Mouse (Mus musculus) ES-Bruce4 (cell line): ENCODE results near the gene Ptk7. TPM values are rescaled to one million over a fixed set of nuclear protein-coding genes. Genes with fewer than 3 reads are reported as not detected.

ENCODE experiments used
- H3K27ac ChIP-seq: 2 replicates; pipeline ENCODE4 v1.5.1; 2012; ENCODE audit warnings: low read length, inconsistent platforms; ENCODE audit not compliant: insufficient read depth
- H3K27me3 ChIP-seq: 2 replicates; pipeline ENCODE4 v1.6.1; 2012; ENCODE audit warnings: mild to moderate bottlenecking, low read length, inconsistent platforms; ENCODE audit not compliant: control insufficient read depth, poor library complexity, insufficient read depth, severe bottlenecking
- H3K36me3 ChIP-seq: 2 replicates; pipeline ENCODE4 v1.6.1; 2012; ENCODE audit warnings: inconsistent platforms, mild to moderate bottlenecking, low read length, moderate library complexity; ENCODE audit not compliant: control insufficient read depth, poor library complexity, insufficient read depth, severe bottlenecking
- H3K4me1 ChIP-seq: one replicate; pipeline ENCODE4 v1.8.1; 2011; ENCODE audit warnings: low read length; ENCODE audit not compliant: control insufficient read depth, insufficient read depth
- H3K4me3 ChIP-seq: 2 replicates; pipeline ENCODE4 v1.5.1; 2011; ENCODE audit warnings: low read depth, mild to moderate bottlenecking, low read length
- H3K9ac ChIP-seq: 2 replicates; pipeline ENCODE4 v1.6.1; 2012; ENCODE audit warnings: low read depth, mild to moderate bottlenecking, inconsistent platforms; ENCODE audit not compliant: poor library complexity, severe bottlenecking
- H3K9me3 ChIP-seq: replicated peaks from 2 replicates; pipeline ENCODE4 v1.6.1; 2012; ENCODE audit warnings: mild to moderate bottlenecking, low read length, inconsistent platforms; ENCODE audit not compliant: control insufficient read depth, poor library complexity, insufficient read depth, severe bottlenecking
- CTCF ChIP-seq: IDR thresholded peaks from one replicate; pipeline ENCODE4 v1.8.1; 2011; ENCODE audit warnings: low read depth, low read length
- EP300 ChIP-seq: IDR thresholded peaks from 2 replicates; pipeline ENCODE4 v1.6.1; 2011; ENCODE audit warnings: low read depth, low read length; ENCODE audit not compliant: insufficient read depth
- POLR2A ChIP-seq: IDR thresholded peaks from one replicate; pipeline ENCODE4 v1.8.1; 2011; ENCODE audit warnings: low read length; ENCODE audit not compliant: insufficient read depth
- polyA plus RNA-seq: library from polyadenylated mRNA; stranded (reverse); fragments of >200 nt; gene quantifications from 2 replicates; pipeline ENCODE4 v1.2.4, GENCODE M21; 2011; ENCODE audit warnings: low read depth; ENCODE audit not compliant: missing spikeins, insufficient read depth, insufficient read length

The Ptk7 gene
- polyA plus RNA-seq, 1 experiment: 110 TPM

DNA sequence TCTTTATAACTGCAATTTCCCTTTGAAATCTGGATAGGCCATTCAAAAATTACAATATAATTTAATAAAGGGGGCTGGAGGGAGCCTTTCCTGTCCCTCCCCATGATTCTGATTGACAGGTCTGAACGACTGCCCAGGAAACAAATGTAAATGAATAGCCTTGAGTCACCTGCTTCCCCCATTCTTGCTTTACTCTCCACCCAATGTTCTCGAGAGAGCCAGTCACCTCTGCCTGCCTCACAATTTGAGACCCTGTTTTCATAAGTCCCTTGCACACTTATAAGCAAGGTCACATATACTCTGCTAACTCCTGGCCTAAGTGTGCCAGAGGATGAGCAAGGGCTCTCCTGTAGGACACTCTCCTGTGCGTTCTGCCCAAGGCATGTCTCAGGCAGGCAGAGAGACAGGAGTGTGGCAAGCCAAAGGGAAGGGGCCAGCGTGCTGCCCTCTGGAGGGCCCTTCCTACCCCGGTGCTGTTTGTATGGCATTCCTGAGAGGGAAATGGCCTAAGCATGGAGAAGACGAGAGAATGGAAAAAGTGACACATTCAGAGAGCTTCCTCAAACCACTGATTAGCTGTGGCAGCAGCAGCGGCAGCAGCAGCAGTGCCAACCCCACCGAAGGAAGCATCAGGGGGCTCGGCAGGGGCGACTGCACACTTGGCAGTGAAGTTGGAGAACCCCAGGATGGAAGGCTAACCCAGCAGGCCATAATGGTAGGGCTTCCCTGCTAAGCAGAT lies 5.3 kb downstream of the Ptk7 start:
- Histone ChIP-seq H3K9ac (peak overlapping the region; percentile 42), H3K4me3 (peak overlapping the region; percentile 41), H3K27me3 (no peaks in the 10 kb centered on the region), H3K27ac (peak overlapping the region; percentile 54), H3K4me1 (peaks cover 23% of the 10 kb centered on the region), H3K36me3 (no peaks in the 10 kb centered on the region), H3K9me3 (no peaks in the 10 kb centered on the region)
- TF ChIP-seq CTCF (peak; percentile 14), EP300 (no peak), POLR2A (no peak)

DNA sequence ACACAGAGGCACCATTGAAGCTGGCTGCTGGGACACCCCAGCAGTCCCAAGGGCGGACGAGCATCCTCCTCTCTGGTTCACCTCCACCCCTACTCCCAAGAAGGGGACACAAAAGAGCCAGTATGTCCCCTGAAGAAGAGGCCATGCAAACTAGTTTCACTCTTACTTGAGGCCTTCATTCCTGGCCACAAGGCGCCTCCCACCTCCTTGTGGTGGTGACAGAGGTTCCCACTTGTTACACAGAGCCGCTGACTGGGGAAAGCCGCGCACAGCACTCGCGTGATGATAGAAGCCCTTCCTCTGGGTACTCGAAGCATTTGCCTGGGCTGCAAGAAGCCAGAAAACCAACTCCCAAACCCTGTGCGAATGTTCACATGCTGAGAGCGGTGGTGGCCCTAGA lies 7.0 kb downstream of the Ptk7 start:
- Histone ChIP-seq H3K27ac (no peak overlapping the region), H3K4me1 (peaks cover 23% of the 10 kb centered on the region), H3K36me3 (no peaks in the 10 kb centered on the region), H3K4me3 (no peak overlapping the region), H3K9ac (peak overlapping the region; percentile 30), H3K9me3 (no peaks in the 10 kb centered on the region), H3K27me3 (no peaks in the 10 kb centered on the region)
- no peak for TF ChIP-seq CTCF
- TF ChIP-seq EP300: no peak
- no peak for TF ChIP-seq POLR2A

DNA sequence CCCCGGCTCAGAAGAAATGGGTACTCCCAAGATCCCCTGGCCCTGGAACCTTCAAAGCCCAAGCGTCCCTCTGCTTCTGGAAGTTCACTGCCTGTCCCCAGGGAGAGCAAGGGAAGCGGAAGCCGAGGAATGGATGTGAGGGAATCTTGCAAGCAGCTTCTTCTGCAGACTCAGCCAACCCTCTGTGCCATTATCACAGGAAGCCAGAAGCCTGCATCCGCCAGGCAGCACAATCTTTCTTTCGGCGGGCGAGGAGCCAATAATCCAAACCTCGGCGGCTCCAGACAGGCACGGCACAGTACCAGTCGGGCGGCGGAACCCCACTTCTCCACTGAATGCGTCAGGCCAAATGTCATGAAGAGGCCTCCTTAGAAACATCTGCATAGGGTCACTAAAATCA lies 8.0 kb downstream of the Ptk7 start:
- no peaks in the 10 kb centered on the region for H3K27me3 ChIP-seq
- H3K27ac ChIP-seq: no peak overlapping the region
- no peak overlapping the region for H3K9ac ChIP-seq
- peaks cover 22% of the 10 kb centered on the region for H3K4me1 ChIP-seq
- H3K9me3 ChIP-seq: no peaks in the 10 kb centered on the region
- no peak overlapping the region for H3K4me3 ChIP-seq
- no peaks in the 10 kb centered on the region for H3K36me3 ChIP-seq
- TF ChIP-seq EP300 (no peak), CTCF (no peak)

DNA sequence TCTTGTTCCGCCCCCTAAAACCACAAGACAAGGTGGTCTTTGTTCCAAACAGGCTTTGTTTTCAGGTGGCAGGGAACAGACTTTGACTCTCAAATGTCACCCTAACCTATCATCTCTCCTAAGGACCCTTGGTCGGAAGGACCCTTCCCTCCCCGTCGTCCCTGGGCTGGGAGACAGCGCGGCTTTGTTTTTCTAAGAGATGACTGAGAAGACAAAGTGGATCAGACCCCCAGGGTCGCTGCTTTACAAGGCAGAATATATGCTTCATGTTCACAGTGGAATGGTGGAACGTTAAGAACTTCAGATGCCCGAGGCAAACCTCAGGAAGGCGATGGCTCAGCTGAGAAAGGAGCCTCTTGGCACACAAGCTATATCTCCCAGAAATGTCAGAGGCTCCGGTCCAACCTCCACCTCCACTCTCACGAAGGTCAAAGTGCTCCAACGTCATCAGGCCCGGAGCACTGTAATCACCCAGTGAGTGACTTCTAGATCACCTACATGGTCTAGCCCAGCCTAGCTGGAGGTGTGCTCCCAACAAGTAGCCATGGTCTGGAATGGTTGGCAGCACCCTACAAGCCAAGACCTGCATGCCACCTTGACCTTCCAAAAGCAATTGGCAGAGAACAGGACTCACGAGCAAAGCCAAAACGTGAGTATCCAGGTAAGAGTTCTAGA lies 9.5 kb downstream of the Ptk7 start:
- peaks cover 24% of the 10 kb centered on the region for H3K4me1 ChIP-seq
- H3K36me3 ChIP-seq: no peaks in the 10 kb centered on the region
- TF ChIP-seq EP300 (no peak), POLR2A (no peak), CTCF (no peak)
- no peaks in the 10 kb centered on the region for H3K27me3 ChIP-seq
- no peaks in the 10 kb centered on the region for H3K9me3 ChIP-seq
- peak overlapping the region; percentile 45 for H3K9ac ChIP-seq
- no peak overlapping the region for H3K4me3 ChIP-seq
- peak overlapping the region; percentile 89 for H3K27ac ChIP-seq

DNA sequence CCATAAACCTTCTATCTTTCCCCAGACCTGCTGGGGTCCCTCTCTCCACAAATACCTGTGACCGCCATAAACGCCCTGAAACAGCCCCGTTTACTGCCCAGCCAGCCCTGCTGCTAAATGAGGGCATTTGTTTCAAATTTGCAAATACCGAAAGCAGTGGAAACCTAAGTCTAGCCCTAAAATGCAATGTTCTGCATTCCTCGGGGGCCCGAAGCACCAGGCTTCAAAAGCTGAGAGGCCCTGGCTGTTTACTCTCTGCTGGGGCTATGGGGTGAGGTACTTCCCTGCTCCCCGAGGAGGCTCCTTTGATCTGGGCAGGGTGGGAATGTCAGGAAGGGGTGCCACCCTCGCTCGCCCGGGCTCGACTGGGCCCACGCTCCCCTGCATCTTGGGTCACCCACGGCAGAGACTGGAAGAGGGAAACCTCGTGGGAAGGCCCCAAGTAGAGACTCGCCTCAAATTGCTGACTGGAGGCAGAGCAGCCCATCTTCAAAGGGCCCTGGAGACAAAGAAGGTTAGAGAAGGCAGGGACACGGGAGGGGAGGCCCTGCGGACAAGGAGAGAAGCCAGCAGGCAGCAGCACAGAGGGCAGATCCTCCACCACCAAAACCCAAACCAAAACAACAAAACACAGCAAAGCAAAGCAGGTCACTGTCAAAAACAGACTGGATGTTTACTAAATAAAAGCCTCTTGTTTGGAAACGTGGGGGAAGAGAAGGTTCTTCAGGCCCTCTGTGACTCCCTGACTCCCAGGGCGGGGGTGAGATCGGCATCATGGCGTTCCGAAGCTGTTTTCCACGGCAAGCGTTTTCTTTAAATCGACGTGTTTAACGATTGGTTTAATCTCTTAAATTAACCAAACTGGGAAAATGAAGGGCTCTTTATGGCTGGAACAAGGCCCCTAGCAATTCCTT lies 10.3 kb downstream of the Ptk7 start:
- peak overlapping the region; percentile 89 for H3K27ac ChIP-seq
- no peaks in the 10 kb centered on the region for H3K27me3 ChIP-seq
- H3K9ac ChIP-seq: peak overlapping the region; percentile 45
- H3K9me3 ChIP-seq: no peaks in the 10 kb centered on the region
- TF ChIP-seq EP300: no peak
- H3K4me1 ChIP-seq: peaks cover 24% of the 10 kb centered on the region
- no peaks in the 10 kb centered on the region for H3K36me3 ChIP-seq
- H3K4me3 ChIP-seq: peak overlapping the region; percentile 1; the same call in 1 of the 2 replicates
